Mouse (Mus musculus) brain, embryonic 14.5 days (tissue): ENCODE measurements at regions not wholly inside any gene's neighbourhood (a gene's known extent, or its start where the extent isn't known, plus 50 kb on each side); places are given as distances from the start of the nearest gene placed in this dataset.

Source experiments
- CTCF ChIP-seq: fragments of 200-500 bp; IDR thresholded peaks from 2 replicates; pipeline ENCODE4 v1.5.1; 2012; ENCODE audit warnings: inconsistent platforms, mild to moderate bottlenecking, moderate library complexity, borderline replicate concordance; ENCODE audit not compliant: insufficient read depth, insufficient read length; ENCODE audit errors: extremely low read depth
- POLR2A ChIP-seq: fragments of 200-500 bp; IDR thresholded peaks from 2 replicates; pipeline ENCODE4 v1.6.1; 2012; ENCODE audit warnings: mild to moderate bottlenecking, inconsistent platforms, borderline replicate concordance; ENCODE audit not compliant: poor library complexity, insufficient read depth, insufficient read length, severe bottlenecking; ENCODE audit errors: extremely low read depth

DNA sequence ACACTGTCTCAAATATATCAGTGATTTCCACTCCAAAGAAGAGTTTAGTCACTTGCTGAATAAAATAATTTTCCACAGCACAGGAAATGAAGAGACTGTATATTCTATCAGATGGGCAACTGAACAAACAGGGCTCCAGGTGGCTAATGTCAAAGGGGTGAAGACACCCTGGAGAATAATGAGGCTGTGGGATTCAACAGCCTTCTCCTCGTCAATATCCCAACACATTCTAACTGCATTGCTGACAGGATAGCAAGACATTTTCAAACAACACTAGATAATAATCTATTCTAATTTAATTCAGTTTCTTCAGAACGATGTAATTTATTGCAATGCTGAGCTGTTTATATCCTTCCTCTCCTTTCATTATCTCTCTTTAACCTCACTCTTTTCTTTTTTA is 134.4 kb upstream of the Klhl13 start:
- TF ChIP-seq POLR2A (no peak), CTCF (no peak)
